Mouse (Mus musculus): ENCODE measurements at regions not wholly inside any gene's neighbourhood (a gene's known extent, or its start where the extent isn't known, plus 50 kb on each side); places are given as distances from the start of the nearest gene placed in this dataset.

GRCm38 (mm10) chr14:105494415-105494814 is 236.0 kb downstream of the Ndfip2 start:
- in situ Hi-C loops (cut with MboI; ENCODE audit: low pct_unique_long_range_greater_than_20kb in 1 of 2, low sequenced_read_pairs in 2 of 2, unreplicated experiment in 1 of 2): no loop called here

GRCm38 (mm10) chr14:105490158-105490557 is 231.8 kb downstream of the Ndfip2 start:
- in situ Hi-C loops (cut with MboI; ENCODE audit: low pct_unique_long_range_greater_than_20kb in 1 of 2, low sequenced_read_pairs in 2 of 2, unreplicated experiment in 1 of 2): no loop called here

GRCm38 (mm10) chr14:105483352-105484083 is 225.1 kb downstream of the Ndfip2 start:
- in situ Hi-C loops (cut with MboI; ENCODE audit: low pct_unique_long_range_greater_than_20kb in 1 of 2, low sequenced_read_pairs in 2 of 2, unreplicated experiment in 1 of 2): no loop called here

DNA sequence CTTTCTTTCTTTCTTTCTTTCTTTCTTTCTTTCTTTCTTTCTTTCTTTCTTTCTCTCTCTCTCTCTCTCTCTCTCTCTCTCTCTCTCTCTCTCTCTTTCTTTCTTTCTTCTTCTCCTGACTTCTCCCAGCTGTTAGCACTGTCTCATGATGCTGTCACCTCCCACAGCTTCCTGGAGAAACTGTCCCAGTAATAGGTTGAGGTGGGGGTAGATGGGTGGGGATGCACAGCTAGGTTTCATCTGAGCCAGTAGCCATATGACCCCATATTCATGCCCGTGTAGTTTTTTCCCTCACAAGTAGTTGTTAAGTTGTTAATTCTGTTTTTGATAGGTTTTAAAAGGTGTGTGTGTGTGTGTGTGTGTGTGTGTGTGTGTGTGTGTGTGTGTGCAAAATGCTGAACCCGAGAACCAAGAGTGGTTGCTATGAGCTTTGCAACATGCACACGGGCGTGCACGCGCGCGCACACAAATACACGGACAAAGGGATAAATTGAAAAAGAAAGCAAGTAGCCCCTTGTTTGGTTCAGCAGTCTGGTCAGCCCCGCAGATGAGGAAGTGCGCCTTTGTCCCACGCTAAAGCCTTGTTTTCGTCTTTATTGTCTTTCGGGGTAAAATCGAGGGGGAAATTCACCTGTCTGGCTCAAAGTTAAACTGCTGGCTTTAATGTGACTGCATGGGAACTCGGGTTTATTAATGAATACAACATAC is 224.4 kb downstream of the Ndfip2 start:
- in situ Hi-C loops (cut with MboI; ENCODE audit: low pct_unique_long_range_greater_than_20kb in 1 of 2, low sequenced_read_pairs in 2 of 2, unreplicated experiment in 1 of 2): no loop called here

DNA sequence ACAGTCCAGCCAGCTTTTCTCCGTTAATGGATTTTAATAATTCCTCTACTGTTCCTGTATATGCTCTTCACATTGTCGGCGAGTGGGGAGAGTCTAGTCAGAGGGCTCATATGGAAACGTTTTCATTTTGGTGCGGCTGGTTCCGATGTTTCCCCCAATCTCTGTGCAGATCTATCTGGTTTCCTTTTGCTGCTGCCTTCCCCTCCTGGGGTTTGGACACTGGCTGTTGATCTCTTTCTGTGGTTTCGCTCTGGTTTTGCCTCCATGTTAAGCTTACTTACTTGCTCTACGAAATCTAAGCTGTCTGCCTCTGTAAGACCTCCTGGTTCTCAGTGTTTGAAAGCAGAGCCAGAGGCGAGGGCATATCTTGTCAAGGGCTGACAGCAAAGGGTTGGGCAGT is 221.7 kb downstream of the Ndfip2 start:
- in situ Hi-C loops (cut with MboI; ENCODE audit: low pct_unique_long_range_greater_than_20kb in 1 of 2, low sequenced_read_pairs in 2 of 2, unreplicated experiment in 1 of 2): no loop called here

DNA sequence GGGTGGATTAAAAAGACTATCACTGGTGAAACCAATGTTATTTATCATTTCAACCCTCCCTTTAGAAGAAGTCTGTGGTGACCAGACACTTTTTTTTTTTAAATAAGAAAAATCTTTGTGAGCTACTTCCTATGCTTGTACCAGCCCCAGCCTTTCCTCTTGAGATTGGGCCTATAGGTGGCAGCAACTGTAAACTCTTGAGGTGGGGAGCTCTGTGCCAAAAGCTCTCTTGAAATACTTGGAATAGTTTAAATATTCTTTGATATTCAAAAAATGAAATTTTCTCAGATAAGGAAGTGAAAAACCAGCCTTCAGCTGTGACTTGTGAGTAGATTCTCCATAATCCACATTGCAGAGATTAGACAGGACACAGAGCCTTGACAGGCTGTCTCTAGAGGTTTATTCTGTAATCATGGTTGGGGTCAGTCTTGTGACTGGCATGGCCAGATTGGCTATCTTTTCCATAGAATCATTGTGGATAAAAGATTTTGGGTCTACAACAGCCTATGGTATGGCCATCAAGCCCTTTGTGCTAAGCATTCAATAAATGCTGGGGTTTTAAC is 216.7 kb downstream of the Ndfip2 start:
- in situ Hi-C loops (cut with MboI; ENCODE audit: low pct_unique_long_range_greater_than_20kb in 1 of 2, low sequenced_read_pairs in 2 of 2, unreplicated experiment in 1 of 2): no loop called here

DNA sequence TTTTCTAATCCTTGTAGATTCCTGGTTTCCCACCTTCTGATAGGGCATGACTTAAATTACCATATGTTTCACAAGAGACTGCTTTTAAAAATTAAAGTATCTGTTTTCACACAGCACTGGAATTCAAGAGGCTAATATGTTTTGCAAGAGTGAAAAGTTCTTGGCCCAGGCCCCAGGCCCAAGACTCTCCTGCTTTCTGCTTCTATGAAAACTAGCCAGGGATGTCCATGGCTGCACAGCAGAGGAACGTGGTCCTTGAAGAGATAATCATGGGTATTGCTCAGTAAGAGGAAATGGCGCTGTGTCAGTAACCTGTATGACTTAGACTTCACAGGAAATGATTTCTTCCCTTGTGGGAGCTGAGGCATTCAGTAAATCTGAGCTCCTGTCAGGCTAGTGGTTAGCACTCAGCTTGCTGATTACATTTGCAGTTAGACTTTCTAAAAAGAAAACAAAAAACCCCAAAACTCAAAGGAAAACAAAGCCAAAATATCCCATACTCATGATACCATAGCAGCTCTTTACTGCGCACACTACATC is 190.6 kb downstream of the Ndfip2 start:
- in situ Hi-C loops (cut with MboI; ENCODE audit: low pct_unique_long_range_greater_than_20kb in 1 of 2, low sequenced_read_pairs in 2 of 2, unreplicated experiment in 1 of 2): no loop called here

DNA sequence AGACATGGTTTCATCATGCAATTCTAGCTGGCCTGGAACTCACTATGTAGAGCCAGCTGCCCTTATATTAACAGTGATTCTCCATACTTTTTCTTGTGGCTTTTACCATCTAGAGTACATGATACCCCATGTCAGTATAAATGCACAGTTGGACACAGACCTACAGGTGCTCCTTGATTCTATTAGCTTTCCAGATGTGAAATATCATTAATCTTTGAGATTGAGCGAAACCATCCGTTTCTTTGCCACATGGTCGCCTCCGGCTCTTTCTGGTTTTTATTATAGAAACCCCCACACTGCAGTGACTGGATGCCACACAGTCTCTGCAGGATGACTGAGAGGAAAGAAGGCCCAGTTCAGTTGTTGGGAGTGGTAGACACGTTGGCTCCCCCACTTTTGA is 188.7 kb downstream of the Ndfip2 start:
- in situ Hi-C loops (cut with MboI; ENCODE audit: low pct_unique_long_range_greater_than_20kb in 1 of 2, low sequenced_read_pairs in 2 of 2, unreplicated experiment in 1 of 2): no loop called here

GRCm38 (mm10) chr14:105435343-105435742 is 177.0 kb downstream of the Ndfip2 start:
- in situ Hi-C loops (cut with MboI; ENCODE audit: low pct_unique_long_range_greater_than_20kb in 1 of 2, low sequenced_read_pairs in 2 of 2, unreplicated experiment in 1 of 2): no loop called here

DNA sequence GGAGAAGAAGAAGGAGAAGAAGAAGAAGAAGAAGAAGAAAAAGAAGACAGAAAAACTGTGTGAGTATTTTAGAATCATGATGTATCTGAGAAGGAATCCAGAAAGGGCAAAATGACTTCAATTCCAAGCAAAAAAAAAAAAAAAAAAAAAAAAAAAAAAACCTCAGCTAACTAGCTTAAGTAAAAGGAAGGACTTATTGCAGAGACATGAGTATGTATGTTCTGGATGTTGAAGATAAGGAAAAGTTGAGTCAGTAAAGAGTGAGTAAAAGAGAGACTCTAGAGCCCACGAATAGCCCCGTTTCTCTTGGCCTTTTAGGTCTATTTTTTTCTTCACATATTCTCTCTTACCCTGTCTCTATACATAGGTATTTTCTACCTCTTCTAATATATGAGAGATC is 175.1 kb downstream of the Ndfip2 start:
- in situ Hi-C loops (cut with MboI; ENCODE audit: low pct_unique_long_range_greater_than_20kb in 1 of 2, low sequenced_read_pairs in 2 of 2, unreplicated experiment in 1 of 2): no loop called here

DNA sequence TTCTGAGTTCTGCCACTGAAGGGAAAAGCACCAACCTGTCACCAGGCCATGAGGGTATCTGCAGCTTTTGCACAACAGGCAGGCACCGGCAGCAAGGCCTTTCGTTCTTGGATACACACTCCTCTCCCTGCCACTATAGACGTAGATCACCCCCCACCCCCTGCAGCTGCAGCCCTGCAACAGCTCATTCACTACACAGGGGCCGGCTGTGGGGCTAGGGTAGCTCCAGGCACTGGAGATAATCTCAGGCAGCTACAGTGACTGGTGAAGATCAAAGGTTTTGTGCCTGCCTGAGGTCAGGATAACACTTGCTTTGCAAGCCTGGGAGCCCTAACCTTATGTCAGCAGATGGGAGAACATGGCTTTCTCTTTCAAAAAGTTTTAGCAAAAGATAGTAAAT is 174.3 kb downstream of the Ndfip2 start:
- in situ Hi-C loops (cut with MboI; ENCODE audit: low pct_unique_long_range_greater_than_20kb in 1 of 2, low sequenced_read_pairs in 2 of 2, unreplicated experiment in 1 of 2): no loop called here

DNA sequence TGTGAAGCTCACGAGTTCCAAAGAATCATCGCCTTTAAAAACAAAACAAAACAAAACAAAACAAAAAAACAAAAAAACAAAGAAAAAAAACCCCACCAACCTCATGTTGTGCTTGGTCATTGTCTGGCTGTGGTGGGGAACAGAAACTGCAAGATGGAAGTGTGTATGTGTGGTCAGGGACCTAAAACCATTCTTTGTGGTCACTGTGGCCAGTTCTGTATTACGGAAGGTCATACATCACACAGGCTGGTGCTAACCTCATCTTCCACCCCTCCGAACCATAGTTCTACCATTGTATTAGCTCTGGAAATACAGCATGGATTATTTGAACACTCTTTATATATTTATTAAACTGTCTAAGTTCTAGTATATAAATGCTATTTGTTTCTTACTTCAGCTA is 173.2 kb downstream of the Ndfip2 start:
- in situ Hi-C loops (cut with MboI; ENCODE audit: low pct_unique_long_range_greater_than_20kb in 1 of 2, low sequenced_read_pairs in 2 of 2, unreplicated experiment in 1 of 2): no loop called here

DNA sequence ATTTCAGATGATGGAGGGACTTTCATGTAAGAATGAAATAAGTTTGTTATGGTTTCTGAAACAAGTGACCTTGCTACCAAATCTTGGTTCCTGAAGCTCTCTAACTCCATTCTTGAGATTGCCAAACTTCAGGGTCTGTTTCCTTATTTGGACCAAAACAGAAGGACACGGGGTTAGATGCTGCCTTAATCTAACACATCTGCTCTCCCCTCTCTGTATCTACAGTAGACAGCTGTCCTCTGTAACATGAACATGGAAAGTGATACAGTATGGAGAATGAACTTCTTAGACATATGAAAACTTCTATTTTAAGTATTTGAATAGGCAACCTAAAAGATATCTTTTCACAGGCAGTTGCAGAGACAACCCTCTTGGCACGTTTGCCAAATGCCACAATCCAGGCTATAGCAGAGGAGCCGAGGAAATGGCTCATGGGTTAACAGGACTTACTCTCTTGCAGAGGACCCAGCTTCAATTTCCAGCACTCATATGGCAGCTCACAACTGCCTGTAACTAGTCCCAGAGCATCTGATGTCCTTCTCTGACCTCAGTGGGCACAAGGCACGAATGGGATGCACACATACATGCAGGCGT is 171.4 kb downstream of the Ndfip2 start:
- in situ Hi-C loops (cut with MboI; ENCODE audit: low pct_unique_long_range_greater_than_20kb in 1 of 2, low sequenced_read_pairs in 2 of 2, unreplicated experiment in 1 of 2): no loop called here

- in situ Hi-C loops (cut with MboI; ENCODE audit: low pct_unique_long_range_greater_than_20kb in 1 of 2, low sequenced_read_pairs in 2 of 2, unreplicated experiment in 1 of 2): no loop called here
These were observed 169.1 kb downstream of the Ndfip2 start for GRCm38 (mm10) chr14:105427474-105427901.

GRCm38 (mm10) chr14:105426597-105427334 is 168.4 kb downstream of the Ndfip2 start:
- in situ Hi-C loops (cut with MboI; ENCODE audit: low pct_unique_long_range_greater_than_20kb in 1 of 2, low sequenced_read_pairs in 2 of 2, unreplicated experiment in 1 of 2): no loop called here

DNA sequence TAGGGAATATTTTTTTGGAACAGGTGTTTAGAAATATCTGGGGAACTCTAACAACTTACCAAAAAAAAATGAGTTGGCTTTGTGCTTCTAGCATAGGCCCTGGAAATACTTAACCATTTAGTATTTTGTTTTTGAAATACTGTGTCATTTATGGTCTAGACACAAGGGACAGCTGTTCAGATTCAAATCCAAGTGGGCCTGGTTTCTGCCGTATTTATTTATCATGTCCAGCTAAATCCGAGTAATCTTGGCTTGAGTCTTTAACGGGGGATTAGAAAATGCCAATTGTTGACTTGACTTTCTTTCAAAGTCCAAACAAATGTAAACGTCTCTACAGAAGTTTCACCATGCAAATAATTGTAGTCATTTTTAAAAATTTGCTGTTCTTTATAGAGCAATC is 159.6 kb downstream of the Ndfip2 start:
- in situ Hi-C loops (cut with MboI; ENCODE audit: low pct_unique_long_range_greater_than_20kb in 1 of 2, low sequenced_read_pairs in 2 of 2, unreplicated experiment in 1 of 2): loop anchor here (25.0 kb wide), 2 partner anchors 394 to 494 kb away; no protein-coding TSS in a partner anchor

GRCm38 (mm10) chr14:105417458-105417960 is 159.1 kb downstream of the Ndfip2 start:
- in situ Hi-C loops (cut with MboI; ENCODE audit: low pct_unique_long_range_greater_than_20kb in 1 of 2, low sequenced_read_pairs in 2 of 2, unreplicated experiment in 1 of 2): loop anchor here (25.0 kb wide), 2 partner anchors 395 to 495 kb away; no protein-coding TSS in a partner anchor

GRCm38 (mm10) chr14:105416964-105417363 is 158.6 kb downstream of the Ndfip2 start:
- in situ Hi-C loops (cut with MboI; ENCODE audit: low pct_unique_long_range_greater_than_20kb in 1 of 2, low sequenced_read_pairs in 2 of 2, unreplicated experiment in 1 of 2): loop anchor here (25.0 kb wide), 2 partner anchors 395 to 495 kb away; no protein-coding TSS in a partner anchor

Data from mouse embryonic stem cell (cell line).